Mouse (Mus musculus): ENCODE measurements around the gene Ptprr. TPM values are rescaled to one million over a fixed set of nuclear protein-coding genes. Genes with fewer than 3 reads are reported as not detected.

Gene Ptprr
- polyA plus RNA-seq, 1 experiment: 0.35 TPM

GRCm38 (mm10) chr10:116181235-116181634 is 163.2 kb downstream of the Ptprr start:
- 79% methylated on average over 5 of the region's 5 CpGs for WGBS
- TF ChIP-seq CTCF (IDR thresholded peaks at IDR 0.05; ENCODE audit: borderline replicate concordance, control insufficient read depth, extremely low read depth, insufficient read depth, low read length, poor library complexity) (no peak), POLR2A (IDR thresholded peaks at IDR 0.05; ENCODE audit: control insufficient read depth, extremely low read depth, insufficient read depth, low read length, poor library complexity) (no peak)
- H3K4me3 ChIP-seq (ENCODE audit: control insufficient read depth, insufficient read depth, low read length): no peak overlapping the region
- no peaks in the 10 kb centered on the region for H3K27me3 ChIP-seq (ENCODE audit: control insufficient read depth, insufficient read depth, low read length)
- no peak overlapping the region for H3K27ac ChIP-seq (ENCODE audit: control insufficient read depth, insufficient read depth, low read length)
- no peaks in the 10 kb centered on the region for H3K4me1 ChIP-seq (replicated peaks; ENCODE audit: control insufficient read depth, insufficient read depth, low read length)
- no peak for DNase-seq
- no peaks in the 10 kb centered on the region for H3K36me3 ChIP-seq (ENCODE audit: control insufficient read depth, insufficient read depth, low read length)

DNA sequence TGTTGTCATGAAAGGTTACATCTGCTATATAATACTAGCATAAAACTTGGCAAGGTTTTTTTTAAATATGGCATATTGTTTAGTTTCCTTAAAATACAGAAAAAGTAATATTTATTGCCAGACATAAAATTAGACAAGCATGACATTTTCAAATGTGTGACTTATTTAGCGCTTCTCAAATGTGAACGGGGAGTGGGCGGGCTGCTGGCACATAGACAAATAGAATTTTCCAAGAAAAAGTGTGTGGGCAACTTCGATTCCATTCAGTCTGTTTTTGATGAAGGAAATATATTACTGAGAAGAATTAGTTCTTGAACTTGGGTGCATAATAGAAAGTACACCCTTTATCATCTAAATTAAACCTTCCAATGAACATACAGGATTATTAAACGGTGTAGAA is 164.2 kb downstream of the Ptprr start:
- DNase-seq: no peak
- TF ChIP-seq CTCF (IDR thresholded peaks at IDR 0.05; ENCODE audit: borderline replicate concordance, control insufficient read depth, extremely low read depth, insufficient read depth, low read length, poor library complexity) (no peak), POLR2A (IDR thresholded peaks at IDR 0.05; ENCODE audit: control insufficient read depth, extremely low read depth, insufficient read depth, low read length, poor library complexity) (no peak)
- H3K36me3 ChIP-seq (ENCODE audit: control insufficient read depth, insufficient read depth, low read length): no peaks in the 10 kb centered on the region
- no peak overlapping the region for H3K27ac ChIP-seq (ENCODE audit: control insufficient read depth, insufficient read depth, low read length)
- H3K27me3 ChIP-seq (ENCODE audit: control insufficient read depth, insufficient read depth, low read length): no peaks in the 10 kb centered on the region
- 87% methylated on average over 5 of the region's 5 CpGs for WGBS
- no peaks in the 10 kb centered on the region for H3K4me1 ChIP-seq (replicated peaks; ENCODE audit: control insufficient read depth, insufficient read depth, low read length)
- no peak overlapping the region for H3K4me3 ChIP-seq (ENCODE audit: control insufficient read depth, insufficient read depth, low read length)

- no peak overlapping the region for H3K4me3 ChIP-seq (ENCODE audit: control insufficient read depth, insufficient read depth, low read length)
- H3K36me3 ChIP-seq (ENCODE audit: control insufficient read depth, insufficient read depth, low read length): no peaks in the 10 kb centered on the region
- no peak overlapping the region for H3K27ac ChIP-seq (ENCODE audit: control insufficient read depth, insufficient read depth, low read length)
- H3K4me1 ChIP-seq (replicated peaks; ENCODE audit: control insufficient read depth, insufficient read depth, low read length): no peaks in the 10 kb centered on the region
- H3K27me3 ChIP-seq (ENCODE audit: control insufficient read depth, insufficient read depth, low read length): no peaks in the 10 kb centered on the region
- DNase-seq: no peak
- no peak for TF ChIP-seq POLR2A (IDR thresholded peaks at IDR 0.05; ENCODE audit: control insufficient read depth, extremely low read depth, insufficient read depth, low read length, poor library complexity)
- no peak for TF ChIP-seq CTCF (IDR thresholded peaks at IDR 0.05; ENCODE audit: borderline replicate concordance, control insufficient read depth, extremely low read depth, insufficient read depth, low read length, poor library complexity)
- WGBS: 74% methylated on average over 3 of the region's 3 CpGs
Observed at GRCm38 (mm10) chr10:116183258-116183657, 165.2 kb downstream of the Ptprr start.

DNA sequence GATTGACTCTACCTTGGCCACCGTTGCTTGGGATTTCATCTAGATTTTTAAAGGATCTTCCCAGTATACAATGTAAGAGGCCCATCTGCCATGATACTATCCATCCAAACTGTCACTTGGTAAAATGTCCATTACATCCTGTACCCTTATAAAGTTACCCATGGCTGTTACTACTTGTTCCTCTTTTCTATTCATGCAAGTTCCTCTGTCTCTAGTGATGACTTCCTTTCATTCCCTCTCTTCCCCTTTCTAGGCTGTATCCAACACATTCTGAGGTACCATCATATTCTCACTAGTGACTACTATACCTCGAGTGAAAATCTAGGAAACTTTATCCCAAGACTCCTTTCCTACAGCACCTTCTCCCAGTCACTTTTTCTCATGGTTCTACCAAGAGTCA is 173.7 kb downstream of the Ptprr start:
- no peaks in the 10 kb centered on the region for H3K4me1 ChIP-seq (replicated peaks; ENCODE audit: control insufficient read depth, insufficient read depth, low read length)
- no peak overlapping the region for H3K4me3 ChIP-seq (ENCODE audit: control insufficient read depth, insufficient read depth, low read length)
- no peak overlapping the region for H3K27ac ChIP-seq (ENCODE audit: control insufficient read depth, insufficient read depth, low read length)
- no peak for DNase-seq
- H3K36me3 ChIP-seq (ENCODE audit: control insufficient read depth, insufficient read depth, low read length): no peaks in the 10 kb centered on the region
- TF ChIP-seq CTCF (IDR thresholded peaks at IDR 0.05; ENCODE audit: borderline replicate concordance, control insufficient read depth, extremely low read depth, insufficient read depth, low read length, poor library complexity) (no peak), POLR2A (IDR thresholded peaks at IDR 0.05; ENCODE audit: control insufficient read depth, extremely low read depth, insufficient read depth, low read length, poor library complexity) (no peak)
- no peaks in the 10 kb centered on the region for H3K27me3 ChIP-seq (ENCODE audit: control insufficient read depth, insufficient read depth, low read length)
- WGBS: 42% methylated on average over 2 of the region's 2 CpGs

- no peaks in the 10 kb centered on the region for H3K27me3 ChIP-seq (ENCODE audit: control insufficient read depth, insufficient read depth, low read length)
- no peak overlapping the region for H3K27ac ChIP-seq (ENCODE audit: control insufficient read depth, insufficient read depth, low read length)
- no peak for DNase-seq
- H3K4me3 ChIP-seq (ENCODE audit: control insufficient read depth, insufficient read depth, low read length): no peak overlapping the region
- 84% methylated on average over 8 of the region's 8 CpGs for WGBS
- TF ChIP-seq POLR2A (IDR thresholded peaks at IDR 0.05; ENCODE audit: control insufficient read depth, extremely low read depth, insufficient read depth, low read length, poor library complexity): no peak
- no peaks in the 10 kb centered on the region for H3K4me1 ChIP-seq (replicated peaks; ENCODE audit: control insufficient read depth, insufficient read depth, low read length)
- no peaks in the 10 kb centered on the region for H3K36me3 ChIP-seq (ENCODE audit: control insufficient read depth, insufficient read depth, low read length)
Observed at GRCm38 (mm10) chr10:116192293-116192692, 174.3 kb downstream of the Ptprr start.

DNA sequence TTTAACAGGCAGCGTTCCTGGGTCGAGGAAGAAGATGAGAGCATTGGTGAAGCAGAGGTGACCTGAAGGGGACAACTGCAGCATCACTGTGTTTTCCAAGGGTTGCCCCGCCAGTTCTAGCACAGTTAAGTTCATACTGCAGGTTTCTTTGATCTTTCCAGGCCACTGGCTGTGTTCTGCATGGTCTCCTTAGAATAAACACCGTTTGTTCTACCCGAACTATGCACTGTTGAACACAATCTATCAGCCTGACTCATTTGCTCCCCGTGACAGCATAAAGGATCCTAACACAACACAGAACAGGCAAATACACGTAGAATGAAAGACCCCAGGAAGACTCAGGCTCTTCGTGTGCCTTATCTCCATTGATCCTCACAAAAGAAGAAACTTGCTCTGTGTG is 176.4 kb downstream of the Ptprr start:
- DNase-seq: no peak
- Histone ChIP-seq H3K27me3 (ENCODE audit: control insufficient read depth, insufficient read depth, low read length) (no peaks in the 10 kb centered on the region), H3K4me1 (replicated peaks; ENCODE audit: control insufficient read depth, insufficient read depth, low read length) (no peaks in the 10 kb centered on the region), H3K4me3 (ENCODE audit: control insufficient read depth, insufficient read depth, low read length) (no peak overlapping the region), H3K27ac (ENCODE audit: control insufficient read depth, insufficient read depth, low read length) (no peak overlapping the region), H3K36me3 (ENCODE audit: control insufficient read depth, insufficient read depth, low read length) (no peaks in the 10 kb centered on the region)
- 84% methylated on average over 8 of the region's 8 CpGs for WGBS
- TF ChIP-seq CTCF (IDR thresholded peaks at IDR 0.05; ENCODE audit: borderline replicate concordance, control insufficient read depth, extremely low read depth, insufficient read depth, low read length, poor library complexity) (no peak), POLR2A (IDR thresholded peaks at IDR 0.05; ENCODE audit: control insufficient read depth, extremely low read depth, insufficient read depth, low read length, poor library complexity) (no peak)

DNA sequence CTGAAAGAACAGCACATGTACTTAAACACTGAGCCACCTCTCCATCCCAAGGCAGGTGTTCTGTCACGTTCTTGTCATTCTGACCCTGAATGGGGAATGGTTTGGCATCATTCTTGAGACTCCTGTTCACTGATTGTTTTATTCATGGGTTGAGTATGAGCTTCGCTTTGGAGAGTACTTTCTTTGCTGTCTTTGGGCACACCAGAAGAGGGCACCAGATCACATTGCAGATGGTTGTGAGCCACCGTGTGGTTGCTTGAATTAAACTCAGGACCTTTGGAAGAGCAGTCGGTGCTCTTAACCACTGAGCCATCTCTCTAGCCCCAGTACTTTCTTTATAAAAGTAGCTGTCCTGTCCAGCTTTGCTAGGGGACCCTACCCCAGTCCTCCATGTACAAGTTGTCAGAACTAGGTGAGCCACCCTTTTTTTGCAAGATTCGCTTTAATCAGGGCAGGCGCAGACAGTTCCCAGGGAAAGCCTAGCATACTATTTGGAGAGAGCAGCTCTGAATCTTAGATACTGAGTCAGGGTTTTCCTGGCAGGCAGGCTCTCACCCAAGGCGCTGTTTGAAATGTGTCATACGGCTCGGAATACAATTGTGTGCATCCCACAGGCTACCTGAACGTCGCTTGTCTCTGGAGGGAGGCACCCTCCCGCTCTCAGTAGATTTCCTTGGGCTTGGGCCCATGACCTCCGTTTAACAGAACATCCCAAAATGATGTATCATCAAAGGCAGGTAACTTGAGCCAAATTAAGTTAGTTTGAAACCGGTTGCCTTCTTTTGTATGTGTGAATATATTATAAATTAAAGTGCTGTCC is 178.8 kb downstream of the Ptprr start:
- H3K27ac ChIP-seq (ENCODE audit: control insufficient read depth, insufficient read depth, low read length): no peak overlapping the region
- H3K4me3 ChIP-seq (ENCODE audit: control insufficient read depth, insufficient read depth, low read length): no peak overlapping the region

More for the DNA sequence above, 178.8 kb downstream of the Ptprr start:
- Histone ChIP-seq H3K27me3 (ENCODE audit: control insufficient read depth, insufficient read depth, low read length) (no peaks in the 10 kb centered on the region), H3K36me3 (ENCODE audit: control insufficient read depth, insufficient read depth, low read length) (no peaks in the 10 kb centered on the region), H3K4me1 (replicated peaks; ENCODE audit: control insufficient read depth, insufficient read depth, low read length) (no peaks in the 10 kb centered on the region)
- TF ChIP-seq POLR2A (IDR thresholded peaks at IDR 0.05; ENCODE audit: control insufficient read depth, extremely low read depth, insufficient read depth, low read length, poor library complexity): no peak
- TF ChIP-seq CTCF (IDR thresholded peaks at IDR 0.05; ENCODE audit: borderline replicate concordance, control insufficient read depth, extremely low read depth, insufficient read depth, low read length, poor library complexity): no peak
- DNase-seq: no peak
- WGBS: 42% methylated on average over 14 of the region's 14 CpGs

All from thymus, adult 2 months (tissue).